Mouse (Mus musculus): ENCODE measurements around the gene Pdpk1.

Gene Pdpk1

GRCm38 (mm10) chr17:24036954-24037353 is 113.8 kb downstream of the Pdpk1 start:
- no peak for DNase-seq (ENCODE audit: low spot score)

GRCm38 (mm10) chr17:24035087-24035486 is 115.6 kb downstream of the Pdpk1 start:
- DNase-seq (ENCODE audit: low spot score) = no peak

- DNase-seq (ENCODE audit: low spot score) = no peak
Observed at GRCm38 (mm10) chr17:24030551-24030950, 120.2 kb downstream of the Pdpk1 start.

GRCm38 (mm10) chr17:24029477-24029876 is 121.2 kb downstream of the Pdpk1 start:
- no peak for DNase-seq (ENCODE audit: low spot score)

All from ovary, adult 18-20 months (tissue).